Mouse (Mus musculus) ES-E14 (cell line): ENCODE measurements around the gene Kcnk2.

Experiments used
- CHD2 ChIP-seq: IDR thresholded peaks from 2 replicates; pipeline ENCODE4 v1.6.1; 2014; ENCODE audit warnings: mild to moderate bottlenecking, low read depth, low read length, inconsistent platforms
- HCFC1 ChIP-seq: IDR thresholded peaks from 2 replicates; pipeline ENCODE4 v1.6.1; 2012; ENCODE audit warnings: low read length, inconsistent platforms, borderline replicate concordance; ENCODE audit not compliant: insufficient read depth
- MAFK ChIP-seq: IDR thresholded peaks from 2 replicates; pipeline ENCODE4 v1.6.1; 2014; ENCODE audit warnings: mild to moderate bottlenecking, low read depth, low read length, inconsistent platforms; ENCODE audit not compliant: insufficient read depth
- ZC3H11A ChIP-seq: IDR thresholded peaks from 2 replicates; pipeline ENCODE4 v1.6.1; 2012; ENCODE audit warnings: low read depth, mild to moderate bottlenecking, inconsistent platforms, low read length, borderline replicate concordance
- ZNF384 ChIP-seq: IDR thresholded peaks from 2 replicates; pipeline ENCODE4 v1.6.1; 2012; ENCODE audit warnings: low read depth, low read length, inconsistent platforms

- TF ChIP-seq CHD2 (no peak), MAFK (no peak), HCFC1 (no peak), ZNF384 (no peak), ZC3H11A (no peak)
Observed at GRCm38 (mm10) chr1:189195758-189196157, 206.3 kb downstream of the Kcnk2 start.
